Mouse (Mus musculus) lung, postnatal 36 days (tissue): ENCODE data around the gene Svbp.

Experiments
- DNase-seq: peaks from one replicate; pipeline ENCODE4 v3.0.0; 2022; ENCODE audit warnings: mixed read lengths

The Svbp gene

GRCm38 (mm10) chr4:119247462-119248235, 52.5 kb downstream of the Svbp start:
- peak; percentile 92 for DNase-seq

GRCm38 (mm10) chr4:119248407-119248965, 53.4 kb downstream of the Svbp start:
- DNase-seq, result peak; percentile 69
